Mouse (Mus musculus): Measurements from ENCODE around the gene Mapk11.

GRCm38 (mm10) chr15:89178954-89179629 is 29.7 kb upstream of the Mapk11 start:
- TF ChIP-seq CTCF (IDR thresholded peaks at IDR 0.05; ENCODE audit: extremely low read depth, insufficient read depth, insufficient read length, insufficient replicate concordance): no peak
- TF ChIP-seq POLR2A (IDR thresholded peaks at IDR 0.05; ENCODE audit: low read depth, low read length): no peak

Measured in spleen, adult 2 months (tissue).